Mouse (Mus musculus): ENCODE measurements around the gene Gm9833. TPM values are rescaled to one million over a fixed set of nuclear protein-coding genes. Genes with fewer than 3 reads are reported as not detected.
"Not testable (repeated sequence)": the region's sequence is repeated elsewhere in the genome, so short reads cannot be mapped to it uniquely, and the experiment has no call there.

Gm9833 gene
- 1 to 10 TPM; 2.4 to 5.8 (median 4.7) TPM for total RNA-seq (2022)

DNA sequence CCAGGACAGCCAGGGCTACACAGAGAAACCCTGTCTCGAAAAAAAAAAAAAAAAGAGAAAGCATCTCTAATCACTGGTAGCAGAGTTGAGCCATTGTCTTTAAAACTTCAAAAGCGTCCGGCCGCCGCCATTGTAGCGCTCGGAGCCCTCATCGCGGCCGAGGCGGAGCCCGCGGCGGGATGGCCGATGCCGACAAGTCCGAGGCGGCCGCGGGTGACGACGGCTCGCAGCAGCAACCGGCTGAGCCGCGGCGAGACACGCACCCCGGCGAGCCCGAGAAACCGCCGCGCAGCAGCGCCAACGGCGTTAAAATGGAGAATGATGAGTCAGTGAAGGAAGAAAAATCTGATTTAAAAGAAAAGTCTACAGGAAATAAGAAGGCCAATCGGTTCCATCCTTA lies at the start of gene Gm9833:
Gm9833 (plus strand) TSS at position 117 of the 400 bp plus-strand sequence.
- DNase-seq: not testable (repeated sequence)

DNA sequence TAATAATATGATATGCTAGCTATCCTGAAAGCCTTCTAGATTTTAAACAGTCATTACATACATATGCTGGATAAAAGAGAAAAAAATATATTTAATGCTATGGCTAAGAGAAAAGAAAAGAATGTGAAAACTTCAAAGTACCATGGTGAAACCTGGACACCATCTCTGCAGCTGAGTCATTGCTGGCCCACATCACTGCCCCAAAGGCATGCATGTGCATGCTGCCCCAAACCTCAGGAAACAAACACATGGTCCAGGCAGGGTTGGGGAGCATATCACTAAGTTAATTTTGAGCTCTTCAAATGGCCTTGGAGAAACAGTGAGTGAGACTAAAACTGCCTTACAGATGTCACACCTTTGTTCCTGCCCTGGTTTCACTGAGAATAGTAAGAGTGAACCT lies 17.8 kb upstream of the Gm9833 start:
- DNase-seq: no peak

DNA sequence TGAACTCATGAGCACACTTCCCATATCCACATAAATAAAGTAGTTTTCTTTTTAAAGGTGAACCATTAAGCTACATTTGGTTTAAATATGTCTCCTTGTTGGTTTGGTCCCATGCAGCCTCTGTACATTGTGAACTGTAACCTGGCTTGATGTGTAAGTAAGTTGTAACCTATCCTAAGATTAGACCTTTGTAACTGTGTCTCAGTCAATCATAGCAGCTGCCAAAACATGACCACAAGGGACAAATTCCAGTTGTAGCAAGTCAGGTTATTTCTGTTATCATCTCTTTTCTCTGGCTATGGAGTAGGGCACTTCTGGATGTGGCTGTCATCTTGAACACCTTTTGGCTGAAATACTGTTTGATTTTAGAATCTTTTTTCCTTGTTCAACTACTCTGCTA lies 12.1 kb upstream of the Gm9833 start:
- no peak for DNase-seq

DNA sequence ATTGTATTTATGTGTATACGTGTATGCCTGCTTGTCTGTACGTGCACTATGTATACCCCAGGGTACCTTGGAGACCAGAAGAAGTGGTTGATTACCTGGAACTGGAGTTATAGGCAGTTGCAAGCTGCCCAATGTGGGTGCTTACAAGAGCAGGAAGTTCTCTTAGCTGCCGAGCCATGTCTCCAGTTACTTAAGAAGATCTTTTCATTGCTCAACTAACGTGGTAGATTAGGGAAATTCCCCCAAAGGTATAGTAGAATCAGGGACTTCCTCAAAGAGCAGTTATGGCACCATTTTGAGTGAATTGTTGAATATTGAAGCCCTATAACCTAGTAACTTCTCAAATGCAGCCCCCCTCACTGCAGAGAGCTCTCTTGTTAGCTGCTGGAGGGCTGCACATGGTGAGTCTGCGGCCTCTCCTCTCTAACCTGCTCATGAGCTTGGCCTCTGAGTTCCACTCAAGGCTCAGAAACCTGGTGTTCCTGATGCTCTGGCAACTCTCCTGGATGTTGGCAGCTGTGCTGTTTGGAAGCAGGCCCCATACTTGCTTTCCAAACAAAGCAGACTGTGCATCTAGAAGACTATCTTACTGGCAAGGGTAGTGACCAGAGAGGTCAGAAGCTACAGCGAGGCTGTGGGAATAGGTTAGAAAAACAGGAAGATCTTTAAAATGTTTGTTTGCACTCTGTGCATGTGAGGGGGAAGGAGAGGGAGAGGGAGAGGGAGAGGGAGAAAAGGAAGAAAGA lies 10.6 kb upstream of the Gm9833 start:
- DNase-seq: no peak

DNA sequence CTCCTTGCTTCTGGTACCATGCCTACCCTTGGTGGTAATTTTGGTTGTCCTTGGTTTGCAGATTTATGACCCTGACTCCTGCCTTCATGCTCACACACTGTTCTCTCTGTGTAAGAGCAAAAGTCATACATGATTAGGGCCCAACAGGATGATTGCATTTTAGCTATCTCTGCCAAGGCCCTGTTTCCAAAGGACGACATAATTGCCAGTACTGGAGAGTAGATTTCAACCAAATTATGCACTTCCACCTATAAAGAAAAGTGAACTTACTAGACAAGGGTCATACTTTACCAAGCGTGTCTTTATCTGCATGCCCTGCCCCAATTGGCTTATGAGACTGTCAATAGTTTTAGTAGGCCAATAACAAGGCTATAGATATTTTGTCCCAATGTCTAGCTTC lies 9.8 kb upstream of the Gm9833 start:
- DNase-seq: no peak

DNA sequence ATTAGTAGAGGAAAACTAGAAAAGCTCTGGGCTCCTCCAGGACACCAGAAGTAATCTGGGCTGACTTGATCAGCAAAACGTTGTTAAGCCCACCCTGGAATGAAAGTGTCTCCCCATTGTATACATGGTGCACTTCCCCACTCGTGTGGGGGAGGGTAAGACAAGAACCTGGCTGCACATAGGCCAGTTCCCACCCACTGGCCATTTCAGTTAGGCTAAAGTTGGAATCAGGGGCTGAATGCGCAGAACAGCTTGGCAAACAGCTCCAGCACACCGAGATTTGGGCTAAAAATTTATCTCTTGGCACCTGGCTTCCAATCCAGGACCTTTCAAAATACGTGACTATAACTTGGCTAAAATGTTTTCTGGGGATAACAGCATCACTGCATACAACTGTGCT lies 6.6 kb upstream of the Gm9833 start:
- DNase-seq: no peak

DNA sequence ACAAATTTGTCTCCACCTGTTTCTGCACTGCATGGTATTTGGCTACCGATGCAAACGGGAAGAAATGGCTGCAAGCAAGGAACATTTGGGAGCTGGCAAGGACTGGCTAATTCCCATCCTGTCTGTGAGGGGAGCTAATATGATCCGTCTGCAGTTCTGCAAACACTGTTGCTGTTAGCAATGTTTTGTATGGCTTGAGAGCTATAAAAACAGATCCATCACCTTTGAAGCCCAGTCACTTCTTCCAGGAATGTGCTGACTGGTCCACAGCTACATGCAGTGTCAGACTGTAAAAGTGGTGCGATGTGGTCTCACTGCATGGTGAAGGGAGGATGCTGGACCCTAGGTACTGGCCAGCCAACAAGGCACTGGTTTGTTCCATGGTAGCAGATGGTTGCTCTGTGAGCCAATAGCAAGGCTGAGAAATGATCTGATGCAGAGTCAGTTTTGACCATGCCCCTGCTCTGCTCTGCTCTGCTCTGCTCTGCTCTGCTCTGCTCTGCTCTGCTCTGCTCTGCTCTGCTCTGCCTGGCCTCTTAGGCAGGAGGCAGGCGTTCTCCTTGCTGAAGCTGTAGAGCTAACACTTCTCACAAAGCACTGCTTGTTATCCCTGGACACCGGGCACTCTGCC lies 5.9 kb upstream of the Gm9833 start:
- DNase-seq: no peak

DNA sequence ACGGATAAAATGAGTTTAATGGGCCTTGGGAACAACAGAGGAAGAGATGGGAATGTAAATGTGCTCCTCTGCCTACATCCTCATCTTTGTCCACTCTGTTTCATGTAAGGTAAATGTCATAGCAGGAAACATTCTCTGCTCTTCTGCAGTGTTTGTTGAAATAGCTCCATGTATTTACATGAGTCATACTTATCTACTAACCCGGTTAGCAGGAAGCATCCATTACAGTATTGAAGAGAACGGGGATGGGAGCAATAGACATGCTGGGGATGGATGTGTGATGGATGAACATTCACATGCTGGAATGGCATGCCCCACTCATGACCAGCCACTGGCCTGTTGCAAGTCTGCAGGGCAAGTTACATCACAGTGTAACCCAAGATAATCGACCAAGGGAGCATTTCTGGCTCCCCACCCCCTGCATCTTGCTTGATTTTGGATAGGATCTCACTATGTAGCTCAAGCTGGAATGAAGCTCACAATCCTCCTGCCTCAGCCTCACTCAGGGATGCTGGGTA lies 5.3 kb upstream of the Gm9833 start:
- DNase-seq: no peak

DNA sequence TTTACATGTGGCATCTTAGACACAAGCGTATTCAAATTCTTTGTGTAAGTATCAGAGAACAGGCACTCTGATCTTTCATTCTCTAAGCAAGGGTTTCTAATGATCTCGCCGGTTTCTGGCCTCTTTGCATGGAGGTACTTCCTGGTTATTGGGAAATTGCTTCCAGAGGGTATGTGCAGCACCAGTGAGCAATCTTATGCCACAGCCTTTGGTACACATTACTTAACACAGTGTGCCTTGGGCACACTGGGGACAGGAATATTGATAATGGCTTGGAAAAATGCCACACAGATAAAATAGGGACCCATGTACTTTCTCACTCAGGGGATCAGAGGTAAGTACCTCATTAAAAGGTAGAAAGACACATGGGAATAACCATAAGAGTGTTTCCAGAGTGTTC lies 3.8 kb upstream of the Gm9833 start:
- no peak for DNase-seq

DNA sequence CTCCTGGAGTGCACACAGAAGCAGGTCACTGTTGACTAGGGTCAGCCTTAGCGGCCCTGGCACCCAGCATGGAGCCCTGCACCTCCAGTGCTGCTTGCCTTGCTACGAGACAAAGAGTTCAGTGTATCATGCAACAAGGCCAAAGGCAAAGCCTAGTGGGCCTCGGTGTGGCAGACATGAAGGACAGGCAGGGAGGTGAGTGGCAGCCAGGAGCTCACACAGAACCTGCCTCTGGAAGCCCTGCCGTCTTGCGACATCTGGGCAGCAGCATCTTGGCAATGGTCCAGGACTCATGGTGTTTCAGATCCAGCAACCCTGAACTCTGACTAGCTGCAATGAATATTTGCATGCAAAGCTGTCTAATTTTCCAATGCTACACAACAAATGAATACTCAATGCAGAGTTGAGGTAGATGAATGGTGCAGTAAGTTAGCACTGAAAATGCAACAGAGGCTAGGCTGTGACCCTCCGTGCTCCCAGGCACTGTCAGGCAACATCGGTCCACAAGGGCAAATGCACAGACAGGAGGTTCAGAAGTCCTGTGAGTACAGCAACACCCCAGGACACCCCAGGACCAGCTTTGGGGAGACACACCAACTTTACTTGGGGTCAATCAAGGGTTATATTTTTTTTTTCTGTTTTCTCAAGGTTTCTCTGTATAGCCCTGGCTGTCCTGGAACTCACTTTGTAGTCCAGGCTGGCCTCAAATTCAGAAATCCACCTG lies 2.4 kb upstream of the Gm9833 start:
- DNase-seq: peak; percentile 58

DNA sequence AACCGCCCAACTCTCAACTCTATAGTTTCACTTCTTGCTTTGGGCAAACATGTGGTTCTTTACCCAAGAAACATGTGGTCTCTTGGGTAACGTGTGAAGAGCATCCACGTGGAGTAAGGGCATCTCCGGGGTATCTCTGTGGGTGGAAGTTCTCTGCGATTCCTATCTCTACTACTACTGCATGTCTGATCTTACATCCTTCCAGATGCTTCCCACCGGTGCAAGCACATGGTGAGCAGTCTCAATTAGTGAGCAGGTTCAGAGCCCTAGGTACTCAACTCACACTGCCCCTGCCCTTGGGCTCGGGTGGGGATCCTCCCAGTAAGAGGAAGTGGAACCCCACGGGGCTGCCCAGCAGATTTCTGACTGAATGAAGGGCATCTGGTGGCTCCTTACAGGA lies 399 bp upstream of the Gm9833 start:
- DNase-seq: no peak

DNA sequence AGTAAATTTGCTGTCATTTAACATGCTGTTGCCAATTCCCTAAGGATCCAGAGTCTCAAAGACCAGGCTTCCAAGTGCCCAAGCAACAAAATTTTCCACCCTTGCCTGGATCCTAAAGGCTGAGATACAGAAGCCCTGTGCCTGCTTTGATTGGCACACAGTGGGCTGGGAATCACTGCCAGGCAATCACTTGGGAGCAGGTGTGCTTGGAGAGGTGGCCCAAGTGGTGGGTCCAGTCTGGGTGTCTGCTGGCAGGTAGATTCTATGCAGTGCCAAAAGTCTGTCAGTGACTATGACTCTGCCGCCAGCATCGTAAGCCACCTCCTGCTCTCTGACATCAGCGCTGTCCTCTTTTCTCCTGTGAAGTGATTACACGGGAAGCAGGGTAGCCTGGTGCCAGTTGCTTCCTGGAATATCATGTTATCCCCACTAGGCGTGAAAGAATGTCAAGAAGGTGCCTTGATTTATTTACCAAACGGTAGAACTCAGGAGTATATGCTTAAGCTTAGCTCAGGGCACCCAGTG lies 3.8 kb downstream of the Gm9833 start:
- DNase-seq: no peak

DNA sequence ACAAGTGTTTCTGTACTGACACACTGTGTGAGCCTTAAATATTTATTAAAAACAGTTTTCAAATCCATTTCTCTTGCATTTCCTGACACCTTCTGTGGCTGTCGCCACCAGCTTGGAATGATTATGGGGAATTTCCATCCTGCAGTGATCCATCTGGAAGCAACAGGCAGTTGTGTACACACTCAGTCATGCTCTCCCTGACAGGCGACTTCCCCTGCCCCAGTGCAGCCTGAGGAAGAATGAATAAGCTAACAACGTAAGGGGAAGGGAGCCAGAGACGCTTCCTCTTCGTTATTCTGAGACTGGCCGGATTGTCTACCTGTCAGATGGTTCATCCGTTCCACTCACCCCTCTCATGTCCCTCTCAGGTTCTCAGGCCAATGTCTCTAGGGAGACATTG lies 4.6 kb downstream of the Gm9833 start:
- DNase-seq: peak; percentile 24

DNA sequence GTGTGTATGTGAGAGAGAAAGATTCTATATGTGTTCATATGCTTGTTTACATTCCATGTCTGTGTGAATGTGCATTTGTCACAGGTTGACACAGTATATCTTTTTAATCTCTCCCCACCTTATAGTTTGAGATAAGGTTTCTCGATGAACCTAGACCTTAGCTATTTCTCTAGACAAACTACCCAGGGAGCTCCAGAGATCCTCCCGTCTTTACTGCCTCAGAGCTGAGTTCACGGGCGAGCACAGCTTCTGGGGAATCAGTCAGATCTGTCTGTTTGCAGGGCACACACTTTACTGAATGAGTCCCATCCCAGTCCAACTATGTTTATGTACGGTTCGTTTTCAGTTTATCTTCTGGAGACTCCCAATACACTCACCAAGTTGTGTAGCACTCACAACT lies 5.0 kb downstream of the Gm9833 start:
- no peak for DNase-seq

DNA sequence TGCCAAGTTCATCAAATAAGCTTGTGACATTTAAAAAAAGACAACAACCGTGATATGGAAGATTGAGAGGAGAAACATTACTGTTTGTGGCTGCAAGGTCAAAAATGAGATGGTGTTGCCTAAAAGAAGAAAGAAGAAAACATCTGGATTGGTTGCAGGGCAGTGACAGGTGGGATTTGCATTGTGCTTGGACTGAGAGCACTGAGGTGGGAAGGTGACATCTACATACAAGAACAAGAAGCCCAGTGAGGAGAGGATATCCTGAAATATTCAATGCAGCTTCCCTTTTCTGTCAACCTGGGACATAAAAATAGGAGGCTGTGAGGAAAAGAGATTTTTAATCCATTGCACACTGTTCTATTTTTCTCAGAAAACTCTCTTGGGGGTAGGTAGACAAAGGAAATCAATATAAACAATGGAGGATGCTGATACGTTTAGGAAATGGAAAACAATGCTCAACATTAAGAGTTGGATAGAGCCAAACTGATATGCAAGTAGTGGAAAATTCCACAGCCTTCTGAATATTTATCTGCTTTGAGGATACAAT lies 7.2 kb downstream of the Gm9833 start:
- no peak for DNase-seq

DNA sequence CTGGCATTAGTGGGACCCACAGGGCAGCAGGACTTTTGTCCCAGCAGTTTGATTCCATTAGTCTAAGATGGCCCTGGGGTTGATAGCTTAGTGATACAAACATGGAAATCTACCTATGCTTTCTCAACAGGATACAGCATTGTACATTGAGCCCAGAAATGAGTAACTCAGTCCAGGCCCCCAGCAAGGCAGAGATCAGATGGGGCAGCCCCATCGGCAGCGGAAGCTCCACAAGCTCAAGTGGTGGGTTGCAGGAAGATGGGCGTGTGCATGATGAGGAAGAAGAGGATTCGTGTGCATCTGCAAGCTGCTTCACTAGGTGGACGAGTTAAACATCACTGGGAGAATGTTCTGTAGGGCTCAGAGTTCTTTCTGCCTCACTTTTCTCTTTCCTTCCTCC lies 11.8 kb downstream of the Gm9833 start:
- no peak for DNase-seq

DNA sequence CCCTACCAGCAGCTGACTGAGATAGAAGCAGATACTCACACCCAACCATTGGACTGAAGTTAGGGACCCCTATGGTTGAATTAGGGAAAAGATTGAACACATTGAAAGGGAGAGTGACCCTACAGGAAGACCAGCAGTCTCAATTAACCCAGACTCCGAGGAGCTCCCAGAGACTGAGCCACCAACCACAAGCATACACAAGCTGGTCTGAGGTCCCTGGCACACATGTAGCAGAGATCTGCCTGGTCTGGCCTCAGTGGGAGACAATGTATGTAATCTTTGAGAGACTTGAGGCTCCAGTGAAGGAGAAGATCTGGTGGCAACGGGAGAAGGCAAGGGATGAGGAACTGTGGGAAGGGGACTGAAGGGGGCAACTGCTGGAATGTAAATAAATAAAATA lies 23.7 kb downstream of the Gm9833 start:
- DNase-seq: no peak

DNA sequence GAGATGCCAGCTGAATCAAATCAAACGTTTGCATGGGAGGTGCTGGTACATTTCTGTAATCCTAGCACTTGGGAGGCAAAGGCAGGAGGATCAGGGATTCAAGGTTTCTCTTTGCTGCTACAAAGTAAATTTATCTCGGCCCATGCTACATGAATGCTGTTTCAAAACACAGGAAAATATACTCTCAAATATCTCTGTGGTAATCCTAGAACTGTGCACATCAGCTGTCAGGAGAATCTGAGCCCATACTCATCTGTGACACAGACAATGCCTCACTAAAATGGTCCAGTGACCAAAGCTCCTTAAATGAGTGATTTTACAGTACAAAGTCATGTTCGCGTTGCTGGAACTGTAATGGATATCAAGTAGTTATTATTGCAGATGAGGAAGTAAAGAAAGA lies 24.3 kb downstream of the Gm9833 start:
- DNase-seq: no peak

DNA sequence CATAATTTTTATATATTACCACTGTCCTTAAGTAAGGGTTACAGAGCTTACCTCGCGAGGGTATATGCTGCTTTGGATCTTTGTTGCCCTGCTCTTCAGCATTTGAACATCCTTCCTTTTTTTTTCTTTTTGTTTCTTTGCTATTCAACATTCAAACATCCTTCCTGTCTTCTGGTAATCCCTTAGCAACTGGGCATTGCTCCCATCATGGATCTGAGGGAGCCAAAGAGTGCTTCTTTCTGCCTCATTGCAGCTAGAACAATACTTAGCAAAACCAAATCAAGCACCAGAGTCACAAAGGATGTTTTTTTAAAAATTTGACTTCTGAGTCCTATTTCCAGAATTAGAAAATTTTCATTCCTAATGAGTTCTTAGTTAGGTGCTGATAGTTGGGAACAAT lies 24.8 kb downstream of the Gm9833 start:
- DNase-seq: no peak

DNA sequence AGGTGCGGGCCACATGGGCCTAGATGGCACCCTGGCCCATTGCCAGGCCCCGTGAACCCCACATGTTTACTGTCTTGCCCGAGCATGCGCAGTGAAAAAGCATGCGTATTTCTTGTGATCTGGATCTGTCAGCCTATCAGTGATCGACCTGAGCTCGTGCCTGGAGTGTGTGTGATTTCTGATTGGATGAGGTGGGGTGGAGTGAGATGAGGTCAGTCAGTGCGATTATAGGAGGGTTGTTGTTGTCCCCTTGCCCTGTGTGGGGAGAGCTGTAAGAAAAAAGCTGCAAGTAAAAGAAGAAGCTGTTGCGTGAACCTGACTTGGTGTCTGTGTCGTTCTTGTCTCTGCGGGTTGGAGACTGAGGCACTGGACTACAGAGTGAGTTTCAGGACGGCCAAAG lies 28.6 kb downstream of the Gm9833 start:
- no peak for DNase-seq

DNA sequence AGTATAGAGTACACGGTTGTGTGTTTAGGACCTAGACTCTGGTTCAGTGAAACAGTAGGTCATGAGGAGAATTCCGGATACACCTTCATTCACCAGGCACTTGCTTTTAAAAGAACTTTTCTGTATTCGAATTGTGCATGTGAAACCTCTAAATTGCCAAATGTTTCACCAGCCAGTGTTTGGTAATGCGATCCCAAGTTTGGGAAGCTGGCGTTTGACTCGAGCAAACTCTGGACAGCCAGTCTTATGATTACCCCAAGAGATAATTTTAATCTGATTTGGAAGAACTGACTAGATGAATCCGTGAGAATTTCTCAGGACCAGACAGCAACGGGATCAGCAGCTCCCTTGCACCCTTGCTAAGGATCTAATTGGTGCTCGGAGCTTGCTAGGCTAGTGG lies 33.3 kb downstream of the Gm9833 start:
- DNase-seq: no peak

DNA sequence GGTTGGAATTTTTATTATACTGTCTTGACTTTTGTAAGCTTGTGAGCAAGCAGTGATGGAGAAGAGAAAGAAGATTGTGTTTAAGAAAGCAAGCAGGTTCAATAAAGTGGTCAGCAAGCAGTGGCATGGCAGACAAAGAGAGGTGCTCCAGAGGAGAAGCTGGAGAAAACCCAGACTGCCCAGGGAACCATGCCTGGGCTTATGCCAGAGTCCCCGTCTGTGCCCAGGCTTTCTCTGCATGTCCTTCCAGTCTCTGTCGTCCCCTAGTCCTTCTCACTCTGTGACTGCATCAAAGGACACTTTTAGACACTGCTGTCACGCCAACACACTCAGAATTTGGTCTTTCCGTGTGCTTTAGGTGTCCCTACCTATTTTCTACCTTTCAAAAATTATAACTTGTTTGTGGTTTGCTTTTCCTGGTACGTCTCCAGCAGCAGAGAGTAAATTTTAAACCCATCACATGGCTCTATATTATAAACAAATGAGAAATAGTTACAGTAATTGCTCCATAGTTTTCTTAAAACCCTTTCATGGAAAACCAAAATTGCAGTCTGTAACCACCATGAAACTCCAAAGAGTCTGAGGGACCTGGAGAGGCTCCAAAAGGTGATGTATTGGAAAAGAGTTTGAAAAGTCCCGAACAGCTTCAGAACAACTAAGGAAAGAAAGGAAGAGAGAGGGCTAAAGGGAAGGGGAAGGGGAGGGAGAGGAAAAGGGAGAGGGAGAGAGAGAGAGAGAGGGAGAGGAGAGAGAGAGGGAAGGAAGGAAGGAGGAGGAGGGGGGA lies 34.2 kb downstream of the Gm9833 start:
- DNase-seq: no peak
